Mouse (Mus musculus) embryo, embryonic 11 days (tissue): ENCODE data around the gene Galnt5.

Experiments used
- DNase-seq: peaks from one replicate; pipeline ENCODE4 v3.0.0-alpha.2; 2015

Galnt5 gene

DNA sequence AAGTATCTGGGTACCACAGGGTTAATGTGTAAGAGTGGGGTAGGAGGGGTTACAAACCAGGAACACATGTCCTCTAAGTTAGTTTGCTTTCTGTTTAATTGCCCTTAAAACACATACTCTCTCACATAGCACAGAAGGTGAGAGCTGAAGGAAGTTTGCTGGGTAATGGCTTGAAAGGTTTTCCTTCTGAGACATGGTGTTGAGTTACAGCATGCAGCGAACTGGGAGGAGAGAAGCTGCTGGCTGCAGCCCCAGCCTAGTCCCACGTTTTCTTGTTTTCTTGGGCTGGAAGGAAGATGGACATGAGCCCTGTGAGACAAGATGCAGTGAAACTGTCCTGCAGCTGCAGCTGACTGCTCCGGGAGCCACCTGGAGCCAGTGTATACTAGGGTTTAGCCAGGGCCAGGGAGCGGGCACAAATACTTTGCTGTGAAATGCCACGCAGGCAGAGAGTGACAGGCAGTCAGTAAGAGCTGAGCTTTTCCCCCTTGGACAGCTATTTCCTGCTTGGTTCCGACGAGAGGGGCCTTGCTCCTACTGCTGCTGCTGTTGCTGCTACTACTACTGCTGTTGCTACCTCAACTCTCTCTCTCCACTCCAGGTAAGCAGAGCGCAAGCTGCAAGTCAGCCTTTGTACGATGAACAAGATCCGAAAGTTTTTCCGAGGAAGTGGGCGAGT lies at the start of gene Galnt5:
Galnt5 (plus strand) TSS at position 133 of the 679 bp plus-strand sequence.
- DNase-seq: peak; percentile 47

GRCm38 (mm10) chr2:57951620-57952019 lies 46.1 kb upstream of the Galnt5 start:
- DNase-seq: no peak

DNA sequence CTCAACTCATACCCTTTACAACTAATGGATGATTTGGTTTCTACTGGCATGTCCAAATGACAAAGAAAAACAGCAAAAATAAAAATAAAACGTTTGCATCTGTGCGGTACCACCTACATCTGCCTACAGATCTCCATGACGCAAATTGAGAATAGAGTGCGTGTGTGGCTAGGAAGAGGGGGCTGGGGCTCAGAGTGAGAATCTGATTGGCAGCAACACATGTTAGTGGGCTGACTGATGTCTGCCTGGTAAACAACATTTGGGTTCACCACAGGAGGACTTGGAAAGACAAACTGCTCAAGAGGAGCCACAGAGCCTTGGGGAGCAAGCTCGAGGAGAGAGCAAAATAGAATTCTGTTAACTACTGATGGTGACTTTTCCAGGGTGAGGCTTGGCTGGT lies 36.9 kb upstream of the Galnt5 start:
- DNase-seq: no peak

GRCm38 (mm10) chr2:57982248-57982647 lies 15.4 kb upstream of the Galnt5 start:
- DNase-seq: no peak

GRCm38 (mm10) chr2:57991084-57991483 lies 6.6 kb upstream of the Galnt5 start:
- no peak for DNase-seq

- DNase-seq: no peak
These were observed 3.8 kb downstream of the Galnt5 start for GRCm38 (mm10) chr2:58001497-58001896.

DNA sequence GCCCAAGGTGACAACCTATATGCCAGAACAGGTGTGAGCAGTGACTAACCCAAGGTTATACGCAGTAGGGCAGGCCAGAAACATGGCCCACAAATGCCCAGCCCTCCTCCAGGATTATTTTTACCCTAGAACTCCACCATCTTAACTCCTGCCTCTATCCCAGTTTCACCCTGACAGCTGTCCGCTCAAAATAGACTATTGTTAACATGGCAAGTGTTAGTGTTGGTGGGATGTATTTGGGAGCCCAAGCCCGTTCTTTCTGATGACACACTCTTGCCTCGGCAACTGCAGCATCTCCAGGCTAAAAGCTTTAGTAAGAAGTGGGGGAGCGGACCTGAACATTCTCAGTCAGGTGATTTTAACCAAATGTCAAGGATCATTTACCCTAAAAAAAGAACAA lies 9.4 kb downstream of the Galnt5 start:
- DNase-seq: no peak

DNA sequence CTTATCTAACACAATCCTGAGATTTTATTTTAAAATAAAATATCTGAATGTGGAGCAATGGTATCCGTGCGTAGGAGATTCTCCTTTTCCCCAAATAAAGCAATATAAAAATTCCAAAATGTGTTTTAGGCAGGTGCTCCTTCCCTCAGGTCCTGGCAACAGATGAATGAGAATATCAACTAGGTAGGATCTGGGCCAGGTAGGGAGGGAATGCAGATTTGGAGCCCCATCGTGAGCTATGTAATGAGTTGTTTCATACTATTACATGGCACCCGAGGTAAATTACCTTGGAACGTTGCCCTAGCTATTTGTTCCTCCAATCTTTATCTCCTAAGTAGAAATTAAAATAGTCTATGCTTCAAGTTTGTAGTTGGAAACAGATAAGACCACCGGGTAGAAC lies 25.9 kb downstream of the Galnt5 start:
- no peak for DNase-seq

DNA sequence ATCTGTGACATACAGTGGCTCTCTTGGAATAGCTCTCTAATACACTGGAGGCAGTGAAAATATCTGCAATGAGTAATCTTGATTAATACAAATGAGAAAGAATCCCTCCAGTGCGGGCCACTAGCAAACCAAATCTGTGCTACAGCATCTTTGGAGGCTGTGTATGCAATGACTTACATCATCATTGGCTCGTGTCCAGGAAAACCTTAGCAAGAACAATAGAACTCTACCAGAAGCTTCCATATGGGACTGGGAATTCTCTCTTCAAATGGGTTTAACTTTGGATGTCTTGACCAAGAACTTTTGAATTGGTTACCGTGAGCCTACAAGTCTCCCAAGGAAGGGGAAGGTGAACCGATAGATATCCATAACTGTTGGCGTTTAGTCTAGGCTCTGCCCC lies 29.1 kb downstream of the Galnt5 start:
- DNase-seq: no peak

GRCm38 (mm10) chr2:58029404-58029803 lies 31.7 kb downstream of the Galnt5 start:
- DNase-seq: peak; percentile 82

DNA sequence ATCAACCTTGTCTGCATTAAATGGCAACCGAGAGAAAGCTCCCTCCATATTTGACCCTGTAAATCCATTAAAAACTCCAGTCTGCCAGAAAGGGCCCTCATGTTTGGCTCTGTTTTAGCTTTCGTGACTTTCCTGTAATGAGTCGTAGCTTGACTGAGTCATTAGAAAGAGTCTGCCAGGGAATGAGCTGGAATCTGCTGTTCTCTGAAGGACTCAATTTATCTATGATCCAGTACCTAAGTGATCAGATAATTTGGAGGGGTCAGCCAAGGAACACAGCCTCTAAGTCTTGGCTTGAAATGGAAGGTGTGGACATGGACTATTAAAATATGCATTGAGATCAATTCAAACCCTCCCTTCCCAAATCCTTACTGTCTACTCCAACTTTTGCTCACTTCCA lies 33.7 kb downstream of the Galnt5 start:
- DNase-seq: no peak

DNA sequence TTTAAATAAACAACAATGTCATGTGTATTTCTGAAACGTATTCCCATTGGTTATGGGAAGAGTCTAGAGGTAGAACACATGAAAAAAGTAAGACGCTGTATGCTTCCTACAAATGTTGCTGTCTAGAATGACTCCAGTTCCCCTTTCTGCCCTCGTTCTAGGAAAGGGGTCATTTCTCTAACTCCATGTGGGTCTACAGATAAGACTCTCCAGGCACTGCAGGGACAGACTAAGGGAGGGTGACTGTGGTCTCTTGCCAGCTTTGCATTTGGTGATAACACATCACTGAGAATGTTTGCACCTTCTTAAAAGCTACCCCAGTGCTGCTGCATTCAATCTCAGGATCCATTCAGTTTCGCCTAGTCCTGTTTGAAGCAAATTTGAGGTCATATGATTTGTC lies 38.0 kb downstream of the Galnt5 start:
- no peak for DNase-seq

DNA sequence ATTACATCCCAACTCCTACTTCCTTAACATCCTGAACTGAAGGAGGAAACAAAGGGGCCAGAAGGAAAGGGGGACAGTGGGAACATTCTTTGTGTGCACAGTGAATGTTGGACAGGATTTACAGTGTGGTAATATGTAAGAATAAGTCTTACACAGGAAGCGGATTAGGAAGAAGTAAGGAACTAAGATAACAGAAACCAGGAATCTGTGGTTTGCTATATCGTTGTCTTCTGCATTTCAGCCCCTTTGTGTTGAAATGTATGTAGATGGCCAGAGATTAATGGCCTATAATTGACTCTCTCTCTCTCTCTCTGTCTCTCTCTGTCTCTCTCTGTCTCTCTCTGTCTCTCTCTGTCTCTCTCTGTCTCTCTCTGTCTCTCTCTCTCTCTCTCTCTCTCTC lies 39.2 kb downstream of the Galnt5 start:
- no peak for DNase-seq

GRCm38 (mm10) chr2:58041867-58042266 lies 44.2 kb downstream of the Galnt5 start:
- peak; percentile 7 for DNase-seq

DNA sequence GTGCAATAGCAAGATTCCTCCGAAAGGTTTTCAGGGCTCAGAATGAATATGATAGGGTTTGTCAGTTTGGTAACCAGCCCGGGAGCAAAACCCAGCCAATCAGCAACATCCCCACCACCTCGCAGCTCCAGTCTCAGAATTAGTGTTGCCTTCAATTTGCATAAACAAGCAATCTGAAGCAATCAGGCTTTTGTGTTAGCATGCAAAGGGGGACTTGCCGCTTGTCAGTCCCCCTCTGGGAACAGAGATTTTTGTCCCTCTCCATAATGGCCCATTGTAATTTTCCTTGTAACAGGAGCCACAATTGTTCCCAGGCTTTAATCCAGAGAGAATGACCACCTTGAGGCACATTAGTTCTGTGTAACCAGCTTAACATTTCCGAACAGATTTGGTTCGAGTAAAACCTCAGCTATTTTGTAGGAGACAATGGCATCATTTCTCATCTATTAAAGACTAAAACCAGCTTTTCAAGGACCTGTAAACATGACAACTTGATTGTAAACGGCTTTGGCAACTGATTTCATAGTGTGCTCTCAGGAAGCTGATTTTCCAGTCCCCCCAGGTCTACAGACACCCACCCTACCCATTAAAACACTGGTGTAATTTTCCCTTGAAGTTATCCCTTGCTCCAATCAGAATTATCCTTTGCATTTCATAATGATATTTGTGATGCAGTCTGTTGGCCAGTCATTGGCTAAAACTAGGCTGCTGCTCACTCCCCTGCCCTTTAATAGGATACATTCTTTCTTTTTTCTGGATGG lies 55.3 kb downstream of the Galnt5 start, which contains the start of gene Ermn:
Ermn (minus strand) TSS at position 44 of the 761 bp plus-strand sequence.
- peak; percentile 14 for DNase-seq

GRCm38 (mm10) chr2:58055383-58055782 lies 57.7 kb downstream of the Galnt5 start:
- peak; percentile 78 for DNase-seq

DNA sequence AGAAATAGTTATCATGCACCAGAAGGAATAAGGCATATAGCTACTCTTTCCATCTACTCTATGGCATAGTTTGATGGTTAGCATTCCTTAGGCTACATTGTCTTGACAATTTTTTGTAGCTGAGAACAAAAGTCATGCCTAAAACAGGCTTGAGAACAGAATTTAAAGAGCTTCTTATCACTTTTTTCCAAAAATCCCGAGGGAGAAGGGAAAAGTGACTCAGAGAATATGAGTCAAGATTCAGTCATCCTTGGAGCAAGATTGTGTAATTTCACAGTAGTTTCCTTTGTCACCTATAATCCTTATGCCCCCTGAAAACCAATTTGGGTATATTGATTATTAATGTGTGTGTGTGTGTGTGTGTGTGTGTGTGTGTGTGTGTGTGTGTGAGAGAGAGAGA lies 82.2 kb downstream of the Galnt5 start:
- DNase-seq: no peak

DNA sequence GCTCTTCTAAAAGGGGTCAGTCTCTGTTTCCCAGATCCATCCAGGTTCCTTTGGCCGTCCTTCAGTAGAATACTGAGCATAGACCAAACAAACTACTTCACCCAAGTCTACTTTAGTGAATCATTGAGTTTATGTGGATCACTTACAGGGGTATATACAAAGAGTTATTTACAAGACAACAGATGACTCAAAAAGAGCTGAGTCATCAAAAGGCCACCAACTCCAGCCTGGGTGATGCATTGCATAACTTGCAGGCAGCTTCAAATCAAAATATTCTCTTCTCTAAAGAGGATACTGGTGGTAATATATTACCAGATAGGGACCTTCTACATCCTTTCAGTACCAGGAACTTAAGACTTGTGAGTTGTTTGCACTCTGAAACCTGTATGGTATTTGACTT lies 88.7 kb downstream of the Galnt5 start:
- DNase-seq: no peak

DNA sequence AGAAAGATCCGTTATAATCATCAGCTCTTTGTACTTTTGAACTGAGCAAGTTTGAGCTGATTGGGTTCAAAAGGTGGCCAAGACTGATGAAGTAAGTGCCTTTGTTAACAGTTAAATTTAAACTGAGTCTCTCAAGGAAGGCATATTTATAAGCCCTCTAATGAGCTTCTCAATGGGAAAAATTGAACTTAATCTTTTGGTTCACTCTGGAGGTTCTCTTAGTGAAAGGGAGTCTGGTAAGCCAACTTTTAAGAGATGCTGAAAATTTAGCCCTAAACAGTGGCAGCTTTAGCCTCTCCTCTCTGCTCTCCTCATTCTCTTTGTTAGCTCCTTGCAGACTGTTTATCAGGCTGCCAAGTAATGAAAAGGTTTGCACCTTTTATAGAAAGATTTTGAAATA lies 97.1 kb downstream of the Galnt5 start:
- no peak for DNase-seq
